Comparison of ENCODE assay signal across 7 mouse cellular contexts in the genomic region with DNA sequence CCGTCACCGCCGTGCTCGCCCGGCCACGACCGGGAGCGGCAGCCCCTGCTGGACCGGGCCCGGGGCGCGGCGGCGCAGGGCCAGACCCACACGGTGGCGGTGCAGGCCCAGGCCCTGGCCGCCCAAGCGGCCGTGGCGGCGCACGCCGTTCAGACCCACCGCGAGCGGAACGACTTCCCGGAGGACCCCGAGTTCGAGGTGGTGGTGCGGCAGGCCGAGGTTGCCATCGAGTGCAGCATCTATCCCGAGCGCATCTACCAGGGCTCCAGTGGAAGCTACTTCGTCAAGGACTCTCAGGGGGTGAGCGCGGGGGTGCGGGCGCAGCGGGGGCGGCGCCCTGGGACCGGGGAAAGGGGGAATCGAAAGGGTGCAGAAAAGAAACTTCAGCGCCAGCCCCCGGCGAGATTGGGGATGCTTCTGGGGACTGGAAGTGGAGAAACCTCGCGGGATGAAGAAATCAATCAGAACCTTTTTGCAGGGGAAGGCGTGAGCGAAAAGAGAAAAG. TPM values are rescaled to one million over a fixed set of nuclear protein-coding genes. Genes with fewer than 3 reads are reported as not detected.
DNase-seq lines count a peak whose midpoint lies in the region; ATAC-seq and TF ChIP-seq lines count a peak whose summit lies in the region.

No protein-coding gene starts in this region.

- peak overlapping the region; percentile 83 for H3K27ac ChIP-seq in forebrain, embryonic 13.5 days
- H3K27ac ChIP-seq in liver, embryonic 15.5 days (replicated peaks) = peak overlapping the region; percentile 92
- H3K27ac ChIP-seq in small intestine, adult 2 months (ENCODE audit: insufficient read depth, low read depth, low read length) = peak overlapping the region; percentile 66

- no peaks in the 10 kb centered on the region for H3K9me3 ChIP-seq in forebrain, embryonic 13.5 days (replicated peaks)
- no peaks in the 10 kb centered on the region for H3K9me3 ChIP-seq in liver, embryonic 15.5 days (replicated peaks)

- no peak for TF ChIP-seq POLR2A in small intestine, adult 2 months (IDR thresholded peaks at IDR 0.05; ENCODE audit: low read depth, low read length)

- peak overlapping the region; percentile 91 for H3K4me2 ChIP-seq in forebrain, embryonic 13.5 days
- peak overlapping the region; percentile 90 for H3K4me2 ChIP-seq in liver, embryonic 15.5 days

- peak overlapping the region; percentile 94 for H3K9ac ChIP-seq in forebrain, embryonic 13.5 days
- peak overlapping the region; percentile 84 for H3K9ac ChIP-seq in liver, embryonic 15.5 days

- DNase-seq in ovary, adult 18-20 months (ENCODE audit: low spot score) = peak; percentile 23
- no peak for DNase-seq in ovary, postnatal 10 days (ENCODE audit: low spot score)
- DNase-seq in layer of hippocampus, postnatal 36 days = no peak

- no peaks in the 10 kb centered on the region for H3K27me3 ChIP-seq in forebrain, embryonic 13.5 days
- H3K27me3 ChIP-seq in liver, embryonic 15.5 days = peaks cover 4% of the 10 kb centered on the region
- 0 out of 2 replicates have a peak, but pooled peaks cover 4% of the 10 kb centered on the region for H3K27me3 ChIP-seq in small intestine, adult 2 months (ENCODE audit: control insufficient read depth, insufficient read depth, low read length)

- H3K4me1 ChIP-seq in forebrain, embryonic 13.5 days = peaks cover 33% of the 10 kb centered on the region
- H3K4me1 ChIP-seq in liver, embryonic 15.5 days (replicated peaks) = peaks cover 34% of the 10 kb centered on the region
- peaks cover 14% of the 10 kb centered on the region for H3K4me1 ChIP-seq in small intestine, adult 2 months (ENCODE audit: control insufficient read depth, insufficient read depth, insufficient read length, low read length)

- TF ChIP-seq CTCF in small intestine, adult 2 months (IDR thresholded peaks at IDR 0.05; ENCODE audit: extremely low read depth, insufficient read length, insufficient replicate concordance, low read depth, low read length) = no peak

- peak overlapping the region; percentile 94 for H3K4me3 ChIP-seq in forebrain, embryonic 13.5 days
- peak overlapping the region; percentile 90 for H3K4me3 ChIP-seq in liver, embryonic 15.5 days (replicated peaks)
- peak overlapping the region; percentile 80 for H3K4me3 ChIP-seq in small intestine, adult 2 months (ENCODE audit: low read depth, low read length)

- peak; percentile 1 for ATAC-seq in activated CD4-positive, CD25-positive, alpha-beta regulatory T cell, adult 4 months
- ATAC-seq in forebrain, embryonic 13.5 days = peak; percentile 72
- peak; percentile 53 for ATAC-seq in liver, embryonic 15.5 days (ENCODE audit: insufficient read depth)

- H3K36me3 ChIP-seq in forebrain, embryonic 13.5 days (ENCODE audit: poor library complexity, severe bottlenecking) = 0 out of 2 replicates have a peak, but pooled peaks cover 8% of the 10 kb centered on the region
- H3K36me3 ChIP-seq in liver, embryonic 15.5 days (replicated peaks) = peaks cover 5% of the 10 kb centered on the region; the same call in 1 of the 2 replicates
- H3K36me3 ChIP-seq in small intestine, adult 2 months (ENCODE audit: control insufficient read depth, insufficient read depth, low read length) = peaks cover 7% of the 10 kb centered on the region

- under 1% methylated on average over 50 of the region's 52 CpGs for WGBS in forebrain, embryonic 13.5 days
- WGBS in liver, embryonic 15.5 days (ENCODE audit: insufficient replicate concordance) = under 1% methylated on average over 50 of the region's 52 CpGs
- WGBS in small intestine, adult 2 months = under 1% methylated on average over 52 of the region's 52 CpGs

RNA-seq across cellular contexts. Expression of gene Pi4k2a, which starts 0.4 kb away (rescaled TPM):
- 10 to 100 TPM in 1 of 2 experiments, 1 to 10 TPM in 1; 8.1 to 12.4 TPM for polyA plus RNA-seq in activated CD4-positive, CD25-positive, alpha-beta regulatory T cell, adult 4 months (2017; shearing (Covaris generic))
- polyA plus RNA-seq in forebrain, embryonic 13.5 days (2015; fragmentation: Nextera tagmentation; extraction: Ambion mirVana) = 16.5 and 21.7 TPM in 2 replicates
- polyA plus RNA-seq in liver, embryonic 15.5 days (2015; fragmentation: Nextera tagmentation; extraction: Ambion mirVana) = 10.5 and 11.1 TPM in 2 replicates
- 12.8 and 33.2 TPM in 2 replicates for polyA plus RNA-seq in small intestine, adult 2 months (2012; rRNA removed)
- total RNA-seq in layer of hippocampus, postnatal 36 days (2021) = 10 to 100 TPM; 60.3 to 69.8 TPM

RNA-seq across cellular contexts. Expression of gene Morn4, which starts 4.5 kb away (rescaled TPM):
- polyA plus RNA-seq in activated CD4-positive, CD25-positive, alpha-beta regulatory T cell, adult 4 months (2017; shearing (Covaris generic)) = not detected
- polyA plus RNA-seq in forebrain, embryonic 13.5 days (2015; fragmentation: Nextera tagmentation; extraction: Ambion mirVana) = 114 and 118 TPM in 2 replicates
- polyA plus RNA-seq in liver, embryonic 15.5 days (2015; fragmentation: Nextera tagmentation; extraction: Ambion mirVana) = 1.4 TPM in 2 replicates
- 0.46 and 1.4 TPM in 2 replicates for polyA plus RNA-seq in small intestine, adult 2 months (2012; rRNA removed)
- 10 to 100 TPM; 63.5 to 69.2 TPM for total RNA-seq in layer of hippocampus, postnatal 36 days (2021)

RNA-seq across cellular contexts. Expression of gene Avpi1, which starts 38.2 kb away (rescaled TPM):
- polyA plus RNA-seq in activated CD4-positive, CD25-positive, alpha-beta regulatory T cell, adult 4 months (2017; shearing (Covaris generic)) = 1 to 10 TPM; 9.2 to 9.7 TPM
- 10.1 and 10.3 TPM in 2 replicates for polyA plus RNA-seq in forebrain, embryonic 13.5 days (2015; fragmentation: Nextera tagmentation; extraction: Ambion mirVana)
- polyA plus RNA-seq in liver, embryonic 15.5 days (2015; fragmentation: Nextera tagmentation; extraction: Ambion mirVana) = 19.9 and 25.0 TPM in 2 replicates
- polyA plus RNA-seq in small intestine, adult 2 months (2012; rRNA removed) = 6.9 and 13.6 TPM in 2 replicates
- 10 to 100 TPM; 16.0 to 18.4 TPM for total RNA-seq in layer of hippocampus, postnatal 36 days (2021)

RNA-seq across cellular contexts. Expression of gene 4933411K16Rik, which starts 38.6 kb away (rescaled TPM):
- not detected for polyA plus RNA-seq in activated CD4-positive, CD25-positive, alpha-beta regulatory T cell, adult 4 months (2017; shearing (Covaris generic))
- not detected in 2 replicates for polyA plus RNA-seq in forebrain, embryonic 13.5 days (2015; fragmentation: Nextera tagmentation; extraction: Ambion mirVana)
- 0.22 and 0.26 TPM in 2 replicates for polyA plus RNA-seq in liver, embryonic 15.5 days (2015; fragmentation: Nextera tagmentation; extraction: Ambion mirVana)
- 0.06 TPM in 1 of 2 replicates, not detected in the other for polyA plus RNA-seq in small intestine, adult 2 months (2012; rRNA removed)
- 1 to 10 TPM; 2.0 to 2.8 TPM for total RNA-seq in layer of hippocampus, postnatal 36 days (2021)

RNA-seq across cellular contexts. Expression of gene Hoga1, which starts 45.3 kb away (rescaled TPM):
- not detected for polyA plus RNA-seq in activated CD4-positive, CD25-positive, alpha-beta regulatory T cell, adult 4 months (2017; shearing (Covaris generic))
- 0.79 and 1.1 TPM in 2 replicates for polyA plus RNA-seq in forebrain, embryonic 13.5 days (2015; fragmentation: Nextera tagmentation; extraction: Ambion mirVana)
- 50.6 and 59.0 TPM in 2 replicates for polyA plus RNA-seq in liver, embryonic 15.5 days (2015; fragmentation: Nextera tagmentation; extraction: Ambion mirVana)
- 0.76 and 2.2 TPM in 2 replicates for polyA plus RNA-seq in small intestine, adult 2 months (2012; rRNA removed)
- 1 to 10 TPM; 5.8 to 8.7 TPM for total RNA-seq in layer of hippocampus, postnatal 36 days (2021)

Comparison
In these comparisons a context has a peak if more than half of its experiments do, and no peak if none do; other contexts are left out.
1. ATAC-seq: peak in every context shown above with its lines; median percentile 72 in forebrain, embryonic 13.5 days; 53 in liver, embryonic 15.5 days; 1 in activated CD4-positive, CD25-positive, alpha-beta regulatory T cell, adult 4 months.
2. RNA of gene Morn4, which starts 4.5 kb away (polyA plus RNA-seq): 114 to 118 TPM in forebrain, embryonic 13.5 days; 0.46 to 1.4 TPM in small intestine, adult 2 months, 1.4 TPM in liver, embryonic 15.5 days and not detected in activated CD4-positive, CD25-positive, alpha-beta regulatory T cell, adult 4 months; every median in the first group is over 10 times any median in the second.
3. Peak in every context shown above with its lines, with median percentiles within 50 percentile points of each other: H3K27ac ChIP-seq and H3K4me3 ChIP-seq.